Mouse (Mus musculus): ENCODE results near the gene Rgs6.

DNA sequence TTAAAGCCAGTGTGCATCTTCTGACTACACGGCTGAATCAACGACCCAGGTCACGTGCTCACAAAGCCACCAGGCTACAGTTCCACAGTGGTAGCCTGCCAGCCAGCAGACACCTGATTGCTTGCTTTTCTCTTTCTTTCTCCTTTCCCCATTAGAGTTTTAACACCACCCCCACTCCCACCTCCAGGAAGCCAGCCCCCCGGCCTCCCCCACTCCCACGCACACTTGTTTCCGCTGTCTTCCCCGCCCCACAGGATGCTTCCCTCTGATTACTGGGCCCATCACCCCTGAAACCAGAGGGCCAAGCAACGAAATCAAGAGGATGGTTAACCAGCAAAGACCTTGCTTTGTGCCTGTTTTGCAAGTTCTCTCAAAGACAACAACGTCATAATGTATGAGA lies 373.0 kb downstream of the Rgs6 start:
- no peak for TF ChIP-seq CTCF (IDR thresholded peaks at IDR 0.05; ENCODE audit: low read depth, low read length)
- no peak for TF ChIP-seq POLR2A (IDR thresholded peaks at IDR 0.05; ENCODE audit: insufficient read depth, low read length)
- no peak for TF ChIP-seq EP300 (IDR thresholded peaks at IDR 0.05; ENCODE audit: insufficient read depth, low read depth, low read length)

Measured in ES-Bruce4 (cell line).